8 mouse cellular contexts compared by ENCODE assay signal in the genomic region with DNA sequence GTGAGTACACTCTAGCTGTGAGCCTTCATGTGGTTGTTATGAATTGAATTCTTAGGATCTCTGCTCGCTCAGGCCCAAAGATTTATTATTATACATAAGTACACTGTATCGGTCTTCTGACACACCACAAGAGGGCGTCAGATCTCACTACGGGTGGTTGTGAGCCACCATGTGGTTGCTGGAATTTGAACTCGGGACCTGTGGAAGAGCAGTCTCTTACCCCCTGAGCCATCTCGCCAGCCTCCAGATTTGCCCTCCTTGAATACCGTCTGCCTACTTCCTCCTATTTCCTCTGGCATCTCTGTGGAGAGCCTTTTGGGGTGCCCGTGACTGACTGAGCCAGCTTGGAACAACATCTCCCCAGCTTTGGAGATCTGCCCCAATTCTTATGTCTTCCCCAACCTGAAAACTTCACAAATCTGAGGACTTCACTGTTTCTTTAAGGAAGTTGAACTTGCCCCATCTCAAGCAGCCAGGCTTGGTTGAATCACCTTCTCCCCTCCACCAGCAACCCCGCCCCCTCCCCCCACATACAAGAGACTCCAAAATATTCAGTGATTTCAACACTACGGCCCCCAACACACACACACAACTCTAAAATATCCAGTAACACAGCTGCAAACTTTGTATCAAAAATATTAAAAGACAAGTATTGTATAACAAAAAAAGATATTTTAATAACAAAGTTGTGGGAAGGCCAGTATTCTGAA. TPM values are rescaled to one million over a fixed set of nuclear protein-coding genes. Genes with fewer than 3 reads are reported as not detected.
DNase-seq lines count a peak whose midpoint lies in the region; ATAC-seq and TF ChIP-seq lines count a peak whose summit lies in the region.

No protein-coding gene starts in this region.

- TF ChIP-seq EP300 in heart, postnatal 0 days (IDR thresholded peaks at IDR 0.05; ENCODE audit: low read depth), result no peak

- DNase-seq in heart, adult 9 months (ENCODE audit: low spot score in 2 of 2), result no peak
- no peak for DNase-seq in heart, postnatal 0 days (ENCODE audit: low spot score)
- no peak for DNase-seq in layer of hippocampus, adult 9-10 months (ENCODE audit: low spot score)
- DNase-seq in kidney, adult 8-10 months, result no peak

- no peak for ATAC-seq in heart, embryonic 12.5 days (ENCODE audit: insufficient number of reproducible peaks, low FRiP score)
- no peak for ATAC-seq in heart, postnatal 0 days (ENCODE audit: insufficient read depth, low read depth)
- ATAC-seq in frontal cortex, adult (ENCODE audit: low TSS enrichment), result no peak

- H3K4me2 ChIP-seq in heart, embryonic 12.5 days, result peak overlapping the region; percentile 85
- H3K4me2 ChIP-seq in heart, postnatal 0 days (ENCODE audit: low read depth, low read length), result peak overlapping the region; percentile 92

- H3K4me3 ChIP-seq in heart, embryonic 12.5 days, result no peak overlapping the region
- peak overlapping the region; percentile 65 for H3K4me3 ChIP-seq in bone marrow macrophage, adult 2 months (ENCODE audit: insufficient read depth, low read length)
- no peak overlapping the region for H3K4me3 ChIP-seq in heart, postnatal 0 days (ENCODE audit: low read depth, low read length)
- H3K4me3 ChIP-seq in macrophage (ENCODE audit: inconsistent target), result peak overlapping the region; percentile 45

- 64% methylated on average over 10 of the region's 10 CpGs for WGBS in heart, embryonic 12.5 days
- 54% methylated on average over 10 of the region's 10 CpGs for WGBS in heart, postnatal 0 days
- 32% methylated on average over 10 of the region's 10 CpGs for WGBS in macrophage (ENCODE audit: missing documents)

- H3K79me2 ChIP-seq in macrophage (ENCODE audit: inconsistent target), result peaks cover 32% of the 10 kb centered on the region

- H3K27ac ChIP-seq in heart, embryonic 12.5 days (ENCODE audit: poor library complexity, severe bottlenecking), result peak overlapping the region; percentile 74
- H3K27ac ChIP-seq in bone marrow macrophage, adult 2 months (ENCODE audit: insufficient read depth, low read depth, low read length), result peak overlapping the region; percentile 96
- H3K27ac ChIP-seq in heart, postnatal 0 days (ENCODE audit: low read depth), result peak overlapping the region; percentile 96
- H3K27ac ChIP-seq in macrophage, result peak overlapping the region; percentile 89

- H3K9me3 ChIP-seq in heart, embryonic 12.5 days (replicated peaks), result no peaks in the 10 kb centered on the region
- no peaks in the 10 kb centered on the region for H3K9me3 ChIP-seq in heart, postnatal 0 days (replicated peaks; ENCODE audit: control insufficient read depth, low read length)

- peak overlapping the region; percentile 50 for H3K9ac ChIP-seq in heart, embryonic 12.5 days
- H3K9ac ChIP-seq in heart, postnatal 0 days (replicated peaks; ENCODE audit: low read depth, low read length), result no peak overlapping the region; the same call in 1 of the 2 replicates

- no peak for TF ChIP-seq POLR2A in bone marrow macrophage, adult 2 months (IDR thresholded peaks at IDR 0.05; ENCODE audit: borderline replicate concordance, low read depth, low read length)

- no peaks in the 10 kb centered on the region for H3K27me3 ChIP-seq in heart, embryonic 12.5 days (replicated peaks)
- no peaks in the 10 kb centered on the region for H3K27me3 ChIP-seq in heart, postnatal 0 days (ENCODE audit: control insufficient read depth, insufficient read depth, low read length)

- peak; percentile 30 for TF ChIP-seq CTCF in bone marrow macrophage, adult 2 months (IDR thresholded peaks at IDR 0.05; ENCODE audit: low read depth, low read length)
- peak; percentile 21; the same call in 1 of the 2 replicates for TF ChIP-seq CTCF in heart, postnatal 0 days (IDR thresholded peaks at IDR 0.05; ENCODE audit: low read depth)

- peaks cover 50% of the 10 kb centered on the region for H3K4me1 ChIP-seq in heart, embryonic 12.5 days (replicated peaks)
- H3K4me1 ChIP-seq in bone marrow macrophage, adult 2 months (ENCODE audit: control insufficient read depth, insufficient read depth, low read length), result peaks cover 38% of the 10 kb centered on the region
- H3K4me1 ChIP-seq in heart, postnatal 0 days (ENCODE audit: control insufficient read depth, insufficient read depth), result peaks cover 45% of the 10 kb centered on the region

- H3K36me3 ChIP-seq in heart, embryonic 12.5 days, result peaks cover 14% of the 10 kb centered on the region; the same call in 1 of the 2 replicates
- 0 out of 2 replicates have a peak, but pooled peaks cover 3% of the 10 kb centered on the region for H3K36me3 ChIP-seq in heart, postnatal 0 days (replicated peaks; ENCODE audit: control insufficient read depth, insufficient read depth, low read length)
- no peaks in the 10 kb centered on the region for H3K36me3 ChIP-seq in macrophage (ENCODE audit: inconsistent target)

RNA-seq across cellular contexts. Expression of a gene that starts 1.1 kb away (rescaled TPM):
- polyA plus RNA-seq in heart, embryonic 12.5 days (2016; fragmentation: Nextera tagmentation; extraction: Ambion mirVana), result 124 and 130 TPM in 2 replicates
- polyA plus RNA-seq in bone marrow macrophage, adult 2 months (2012; ENCODE audit: insufficient read depth, insufficient read length, missing spikeins), result 432 and 457 TPM in 2 replicates
- 153 and 199 TPM in 2 replicates for total RNA-seq in heart, postnatal 0 days (2014; rRNA removed; ENCODE audit: low replicate concordance)
- 51.6 and 54.5 TPM in 2 replicates for polyA plus RNA-seq in heart, postnatal 0 days (2015; fragmentation: Nextera tagmentation; extraction: Ambion mirVana)
- 100 to 1,000 TPM in 21 of 26 experiments, 10 to 100 TPM in 5; 56.4 to 466 (median 272) TPM for total RNA-seq in macrophage (2018; cell fraction: chromatin; rRNA removed)
- total RNA-seq in macrophage (2018; cell fraction: cytosol; rRNA removed), result 100 to 1,000 TPM; 231 to 545 (median 345) TPM
- total RNA-seq in macrophage (2018; cell fraction: nucleus; rRNA removed), result 100 to 1,000 TPM; 287 to 804 (median 490) TPM
- polyA plus RNA-seq in macrophage (2018), result 226 to 333 TPM (median 246 TPM) in 3 replicates

RNA-seq across cellular contexts. Expression of a gene that starts 14.6 kb away (rescaled TPM):
- polyA plus RNA-seq in heart, embryonic 12.5 days (2016; fragmentation: Nextera tagmentation; extraction: Ambion mirVana), result 19.9 and 20.2 TPM in 2 replicates
- 3.4 and 3.8 TPM in 2 replicates for polyA plus RNA-seq in bone marrow macrophage, adult 2 months (2012; ENCODE audit: insufficient read depth, insufficient read length, missing spikeins)
- 15.2 and 19.2 TPM in 2 replicates for total RNA-seq in heart, postnatal 0 days (2014; rRNA removed; ENCODE audit: low replicate concordance)
- 14.5 and 14.8 TPM in 2 replicates for polyA plus RNA-seq in heart, postnatal 0 days (2015; fragmentation: Nextera tagmentation; extraction: Ambion mirVana)
- total RNA-seq in macrophage (2018; cell fraction: chromatin; rRNA removed), result 10 to 100 TPM; 13.0 to 92.2 (median 42.9) TPM
- 1 to 10 TPM in 15 of 26 experiments, under 1 TPM in 11; 0.47 to 5.8 (median 1.3) TPM for total RNA-seq in macrophage (2018; cell fraction: cytosol; rRNA removed)
- 10 to 100 TPM in 25 of 26 experiments, 1 to 10 TPM in 1; 7.9 to 62.1 (median 21.2) TPM for total RNA-seq in macrophage (2018; cell fraction: nucleus; rRNA removed)
- 0.80 to 2.0 TPM (median 1.1 TPM) in 3 replicates for polyA plus RNA-seq in macrophage (2018)

RNA-seq across cellular contexts. Expression of a gene that starts 29.6 kb away (rescaled TPM):
- 21.0 and 25.9 TPM in 2 replicates for polyA plus RNA-seq in heart, embryonic 12.5 days (2016; fragmentation: Nextera tagmentation; extraction: Ambion mirVana)
- polyA plus RNA-seq in bone marrow macrophage, adult 2 months (2012; ENCODE audit: insufficient read depth, insufficient read length, missing spikeins), result 31.6 and 32.7 TPM in 2 replicates
- total RNA-seq in heart, postnatal 0 days (2014; rRNA removed; ENCODE audit: low replicate concordance), result 65.1 and 98.4 TPM in 2 replicates
- 27.4 and 27.7 TPM in 2 replicates for polyA plus RNA-seq in heart, postnatal 0 days (2015; fragmentation: Nextera tagmentation; extraction: Ambion mirVana)
- 100 to 1,000 TPM in 9 of 26 experiments, 10 to 100 TPM in 15, 1 to 10 TPM in 2; 8.9 to 124 (median 81.9) TPM for total RNA-seq in macrophage (2018; cell fraction: chromatin; rRNA removed)
- total RNA-seq in macrophage (2018; cell fraction: cytosol; rRNA removed), result 10 to 100 TPM; 16.3 to 43.0 (median 25.8) TPM
- total RNA-seq in macrophage (2018; cell fraction: nucleus; rRNA removed), result 10 to 100 TPM in 24 of 26 experiments, 1 to 10 TPM in 2; 8.8 to 85.5 (median 51.4) TPM
- 15.7 to 23.8 TPM (median 17.1 TPM) in 3 replicates for polyA plus RNA-seq in macrophage (2018)

RNA-seq across cellular contexts. Expression of a gene that starts 32.3 kb away (rescaled TPM):
- 3.7 and 4.6 TPM in 2 replicates for polyA plus RNA-seq in heart, embryonic 12.5 days (2016; fragmentation: Nextera tagmentation; extraction: Ambion mirVana)
- 2.2 and 2.7 TPM in 2 replicates for polyA plus RNA-seq in bone marrow macrophage, adult 2 months (2012; ENCODE audit: insufficient read depth, insufficient read length, missing spikeins)
- total RNA-seq in heart, postnatal 0 days (2014; rRNA removed; ENCODE audit: low replicate concordance), result 1.0 and 4.9 TPM in 2 replicates
- 2.5 and 2.6 TPM in 2 replicates for polyA plus RNA-seq in heart, postnatal 0 days (2015; fragmentation: Nextera tagmentation; extraction: Ambion mirVana)
- total RNA-seq in macrophage (2018; cell fraction: chromatin; rRNA removed), result 10 to 100 TPM in 5 of 26 experiments, 1 to 10 TPM in 21; 2.3 to 40.1 (median 4.9) TPM
- total RNA-seq in macrophage (2018; cell fraction: cytosol; rRNA removed), result 1 to 10 TPM in 19 of 26 experiments, under 1 TPM in 7; 0.62 to 1.9 (median 1.3) TPM
- 10 to 100 TPM in 2 of 26 experiments, 1 to 10 TPM in 24; 1.5 to 17.6 (median 2.8) TPM for total RNA-seq in macrophage (2018; cell fraction: nucleus; rRNA removed)
- 0.79 to 2.1 TPM (median 1.5 TPM) in 3 replicates for polyA plus RNA-seq in macrophage (2018)

RNA-seq across cellular contexts. Expression of a gene that starts 41.2 kb away (rescaled TPM):
- 19.9 and 20.1 TPM in 2 replicates for polyA plus RNA-seq in heart, embryonic 12.5 days (2016; fragmentation: Nextera tagmentation; extraction: Ambion mirVana)
- not detected in 2 replicates for polyA plus RNA-seq in bone marrow macrophage, adult 2 months (2012; ENCODE audit: insufficient read depth, insufficient read length, missing spikeins)
- 7.1 and 55.2 TPM in 2 replicates for total RNA-seq in heart, postnatal 0 days (2014; rRNA removed; ENCODE audit: low replicate concordance)
- 18.6 and 18.9 TPM in 2 replicates for polyA plus RNA-seq in heart, postnatal 0 days (2015; fragmentation: Nextera tagmentation; extraction: Ambion mirVana)
- total RNA-seq in macrophage (2018; cell fraction: chromatin; rRNA removed), result 1 to 10 TPM in 1 of 26 experiments, under 1 TPM in 9, not detected in 16; 0.42 to 1.8 (median 0.62) TPM
- total RNA-seq in macrophage (2018; cell fraction: cytosol; rRNA removed), result under 1 TPM in 8 of 26 experiments, not detected in 18; 0.09 to 0.26 (median 0.14) TPM
- total RNA-seq in macrophage (2018; cell fraction: nucleus; rRNA removed), result under 1 TPM in 3 of 26 experiments, not detected in 23; 0.35 to 0.99 (median 0.47) TPM
- polyA plus RNA-seq in macrophage (2018), result 0.09 TPM in 1 of 3 replicates, not detected in the others

Comparison
In these comparisons a context has a peak if more than half of its experiments do, and no peak if none do; other contexts are left out.
1. H3K4me3 ChIP-seq: peak in bone marrow macrophage, adult 2 months (single experiment) and macrophage (single experiment); none in heart, embryonic 12.5 days (single experiment) and heart, postnatal 0 days (single experiment).
2. Peak in every context shown above with its lines, with median percentiles within 50 percentile points of each other: H3K27ac ChIP-seq.